Mouse (Mus musculus): ENCODE results near the gene Strn.
"Not testable (repeated sequence)": the region's sequence is repeated elsewhere in the genome, so short reads cannot be mapped to it uniquely, and the experiment has no call there.

Gene Strn

GRCm38 (mm10) chr17:78708422-78708821, 28.6 kb downstream of the Strn start:
- DNase-seq (ENCODE audit: low spot score): no peak

DNA sequence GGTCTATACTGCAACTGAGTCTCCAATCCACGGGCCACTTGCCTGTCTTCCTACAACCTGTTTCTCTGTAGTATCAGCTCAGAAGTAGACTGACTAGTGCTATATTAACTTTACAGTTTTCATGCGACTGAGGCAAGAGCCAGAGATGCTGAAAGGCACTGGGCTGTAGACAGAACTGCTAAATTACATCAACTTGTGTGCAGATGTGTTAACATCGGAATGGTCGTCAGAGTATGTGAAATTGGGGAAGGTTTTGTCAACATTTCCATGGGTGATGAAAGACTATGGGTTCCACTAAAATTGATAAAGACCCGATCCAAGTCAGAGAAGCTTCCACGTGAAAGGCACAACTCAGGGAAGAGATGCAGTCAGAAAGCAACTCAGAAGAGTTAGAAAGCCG, 34.0 kb downstream of the Strn start:
- no peak for DNase-seq (ENCODE audit: low spot score)

- no peak for DNase-seq (ENCODE audit: low spot score)
These were observed 38.0 kb downstream of the Strn start for GRCm38 (mm10) chr17:78698965-78699364.

DNA sequence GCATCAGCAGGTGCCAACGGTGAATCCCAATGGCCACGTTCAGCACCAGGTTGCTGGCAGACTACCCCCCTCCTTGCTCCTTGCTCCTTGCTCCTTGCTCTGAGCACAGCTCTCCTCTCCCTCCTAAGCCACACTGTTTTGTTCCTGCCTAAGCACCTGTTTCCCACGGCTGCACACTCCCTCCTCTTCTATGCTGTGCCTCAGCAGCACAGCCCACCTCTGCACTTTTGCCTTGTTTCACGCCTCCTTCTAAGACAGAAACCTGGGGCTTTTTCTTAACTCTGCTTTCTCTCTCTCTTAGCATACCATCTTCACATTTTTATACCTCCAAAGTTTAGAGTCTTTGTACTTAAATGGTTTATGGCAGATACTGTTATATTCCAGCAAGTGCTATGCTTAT, 39.5 kb downstream of the Strn start:
- no peak for DNase-seq (ENCODE audit: low spot score)

- DNase-seq (ENCODE audit: low spot score): no peak
These were observed 40.1 kb downstream of the Strn start for GRCm38 (mm10) chr17:78696922-78697321.

DNA sequence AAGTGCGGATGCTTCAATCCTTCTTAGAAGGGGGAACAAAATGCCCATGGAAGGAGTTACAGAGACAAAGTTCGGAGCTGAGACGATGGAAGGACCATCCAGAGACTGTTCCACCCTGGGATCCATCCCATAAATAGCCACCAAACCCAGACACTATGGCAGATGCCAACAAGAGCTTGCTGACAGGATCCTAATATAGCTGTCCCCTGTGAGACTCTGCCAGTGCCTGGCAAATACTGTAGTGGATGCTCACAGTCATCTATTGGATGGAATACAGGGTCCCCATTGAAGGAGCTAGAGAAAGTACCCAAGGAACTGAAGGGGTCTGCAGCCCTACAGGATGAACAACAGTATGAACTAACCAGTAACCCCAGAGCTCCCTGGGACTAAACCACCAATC, 47.8 kb downstream of the Strn start:
- not testable (repeated sequence) for DNase-seq (ENCODE audit: low spot score)

- no peak for DNase-seq (ENCODE audit: low spot score)
These were observed 49.0 kb downstream of the Strn start for GRCm38 (mm10) chr17:78687971-78688370.

DNA sequence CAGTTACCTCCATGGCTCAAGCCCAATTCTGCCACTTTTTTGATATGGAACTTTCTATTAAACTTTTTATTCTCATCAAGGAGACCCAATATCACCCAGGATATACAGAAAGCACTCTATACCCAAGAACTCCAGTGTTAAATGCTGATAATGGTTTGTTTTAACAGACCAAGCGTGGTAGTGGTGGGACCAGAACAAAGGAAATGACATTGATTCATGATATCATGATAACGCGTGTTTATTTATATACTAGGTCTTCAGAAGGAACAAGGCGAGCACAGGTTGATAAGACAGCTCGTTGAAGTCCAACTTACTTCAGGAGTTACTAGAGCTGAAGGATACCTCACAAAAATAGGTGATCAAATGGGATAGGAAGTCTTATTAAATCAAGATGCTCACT, 52.0 kb downstream of the Strn start:
- no peak for DNase-seq (ENCODE audit: low spot score)

DNA sequence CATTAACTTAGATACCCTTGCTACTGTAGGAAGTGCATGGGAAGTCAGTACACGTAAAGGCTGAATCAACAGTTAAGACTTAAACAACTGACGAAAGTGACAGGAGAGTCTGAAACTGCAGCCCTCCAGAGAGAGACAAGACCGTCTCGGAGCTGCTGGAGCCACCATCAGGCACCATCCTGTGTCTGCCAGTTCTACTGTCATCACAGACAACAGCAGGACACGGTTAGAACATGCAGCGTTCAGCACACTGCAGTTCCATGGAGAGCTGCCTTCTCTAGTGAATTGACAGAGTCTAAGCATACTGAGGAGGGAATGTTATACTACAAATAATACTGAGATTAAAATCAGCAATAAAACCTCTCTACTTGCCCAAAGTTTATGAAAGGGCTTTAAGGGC, 54.6 kb downstream of the Strn start:
- no peak for DNase-seq (ENCODE audit: low spot score)

DNA sequence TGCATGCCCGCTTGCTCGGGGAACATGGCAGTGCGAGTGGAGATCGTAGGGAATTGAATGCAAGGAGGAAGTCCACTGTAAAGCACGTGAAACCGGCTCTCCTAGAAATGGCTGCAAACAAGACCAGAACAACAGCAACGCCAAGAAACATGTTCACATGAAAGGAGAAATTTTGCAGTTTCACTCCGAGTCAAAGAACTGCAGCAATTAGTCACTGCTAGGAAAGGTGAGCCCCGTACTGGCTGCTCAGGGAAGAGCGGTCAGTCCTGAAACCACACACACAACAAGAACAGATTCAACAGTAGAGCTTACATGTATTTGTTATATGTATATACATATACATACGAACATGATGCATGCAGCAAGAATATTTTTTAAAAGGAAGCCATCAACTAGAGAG, 57.5 kb downstream of the Strn start:
- no peak for DNase-seq (ENCODE audit: low spot score)

GRCm38 (mm10) chr17:78676813-78677212, 60.2 kb downstream of the Strn start:
- no peak for DNase-seq (ENCODE audit: low spot score)

GRCm38 (mm10) chr17:78664962-78665545, 71.9 kb downstream of the Strn start:
- no peak for DNase-seq (ENCODE audit: low spot score)

- DNase-seq (ENCODE audit: low spot score): no peak
These were observed 82.2 kb downstream of the Strn start for GRCm38 (mm10) chr17:78654841-78655240.

GRCm38 (mm10) chr17:78643853-78644475, 93.0 kb downstream of the Strn start:
- no peak for DNase-seq (ENCODE audit: low spot score)

- no peak for DNase-seq (ENCODE audit: low spot score)
These were observed 94.7 kb downstream of the Strn start for GRCm38 (mm10) chr17:78642259-78642658.

GRCm38 (mm10) chr17:78640387-78640786, 96.6 kb downstream of the Strn start:
- no peak for DNase-seq (ENCODE audit: low spot score)

GRCm38 (mm10) chr17:78639099-78639498, 97.9 kb downstream of the Strn start:
- peak; percentile 13 for DNase-seq (ENCODE audit: low spot score)

DNA sequence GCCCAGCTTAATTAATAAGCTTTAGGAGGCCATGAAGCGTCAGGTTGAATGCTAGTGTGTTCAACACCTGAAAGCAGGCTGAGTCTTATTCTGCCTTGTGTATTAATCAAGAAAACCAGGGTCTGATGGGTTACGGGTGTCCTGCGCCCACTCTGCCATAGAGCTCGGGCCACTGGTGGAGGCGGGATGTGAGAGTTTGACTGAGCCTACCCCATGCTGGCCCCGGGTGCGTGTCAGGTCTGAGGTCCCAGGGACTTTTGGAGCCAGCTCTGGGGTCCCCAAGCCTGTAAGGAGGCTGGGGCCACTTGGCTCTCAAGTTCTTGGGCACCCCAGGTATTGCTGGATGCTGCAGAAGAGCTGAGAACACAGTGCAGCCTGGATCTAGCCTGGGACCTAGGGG, 99.9 kb downstream of the Strn start:
- no peak for DNase-seq (ENCODE audit: low spot score)

- no peak for DNase-seq (ENCODE audit: low spot score)
These were observed 101.4 kb downstream of the Strn start for GRCm38 (mm10) chr17:78635616-78636015.

GRCm38 (mm10) chr17:78624941-78625340, 112.1 kb downstream of the Strn start:
- DNase-seq (ENCODE audit: low spot score): no peak

DNA sequence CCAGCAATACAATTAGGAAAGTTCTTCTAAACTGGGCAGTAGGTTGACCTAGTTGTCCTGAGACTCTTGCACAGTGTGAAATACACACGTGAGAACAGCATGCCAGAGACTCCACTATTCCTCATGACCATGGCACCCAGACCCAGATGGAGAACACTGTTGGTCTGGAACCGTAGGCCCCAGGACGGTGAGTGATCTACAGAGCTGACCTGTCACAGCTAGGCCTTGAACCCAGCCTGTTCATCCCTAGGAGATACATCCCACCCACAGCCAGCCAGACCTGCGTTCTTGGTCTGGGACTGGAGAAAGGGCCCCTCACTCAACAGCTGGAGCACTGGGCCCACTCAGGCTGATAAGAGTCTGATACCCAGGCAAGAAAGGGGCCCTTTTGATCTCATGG, 115.1 kb downstream of the Strn start:
- no peak for DNase-seq (ENCODE audit: low spot score)

GRCm38 (mm10) chr17:78620740-78621139, 116.3 kb downstream of the Strn start:
- no peak for DNase-seq (ENCODE audit: low spot score)

DNA sequence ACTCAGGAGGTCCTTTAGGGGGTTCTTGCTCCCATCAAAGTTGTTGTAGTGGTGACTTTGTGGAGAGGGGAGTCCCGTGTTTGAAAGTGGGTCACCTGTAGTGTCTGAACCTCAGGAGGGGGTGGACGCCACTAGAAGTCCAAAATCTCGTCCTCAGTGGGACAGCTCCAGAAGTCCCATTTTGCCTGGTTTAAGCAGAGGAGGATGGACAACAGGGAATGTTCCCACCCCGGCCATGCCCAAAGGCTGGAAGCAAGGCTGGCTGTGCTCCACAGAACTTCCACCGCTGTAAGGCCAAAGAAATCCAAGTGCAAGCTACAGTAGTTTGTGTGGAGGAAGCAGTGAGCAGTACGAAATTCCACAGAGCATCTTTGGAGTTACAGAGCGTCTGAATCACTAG, 117.0 kb downstream of the Strn start:
- DNase-seq (ENCODE audit: low spot score): no peak

DNA sequence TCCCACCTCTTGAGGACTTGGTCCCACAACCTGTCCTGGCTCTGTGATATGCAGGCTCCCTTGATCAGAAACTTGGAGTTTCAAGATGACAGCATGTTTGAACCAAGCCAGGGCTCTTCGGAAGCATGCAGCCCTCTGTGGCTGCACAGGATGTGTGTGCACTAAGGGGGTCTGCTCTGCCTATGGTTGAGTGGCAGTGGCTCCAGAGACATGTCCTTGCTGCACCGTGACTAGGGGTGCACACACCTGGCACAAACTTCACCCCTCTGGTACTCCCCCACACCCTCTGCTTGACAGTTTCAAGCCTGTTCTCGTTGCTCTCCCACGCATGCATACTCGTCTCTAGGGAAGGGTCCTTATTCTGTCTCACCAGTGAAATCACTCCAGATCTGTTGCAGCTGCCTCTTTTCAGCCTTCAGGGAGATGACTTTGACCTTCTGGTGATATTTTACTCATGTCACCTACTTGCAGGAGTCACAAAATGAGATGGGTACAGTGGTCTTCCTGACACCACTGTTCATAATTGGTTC, 118.8 kb downstream of the Strn start:
- DNase-seq (ENCODE audit: low spot score): no peak
